Mouse (Mus musculus) limb, embryonic 14.5 days (tissue): ENCODE data around the gene 2010003K11Rik. TPM values are rescaled to one million over a fixed set of nuclear protein-coding genes. Genes with fewer than 3 reads are reported as not detected.

Experiments used
- ATAC-seq: fragments of 200-750 bp; cut with Nextera tagmentation; 2 replicates; pipeline ENCODE4 v1.8.0; 2017; ENCODE audit warnings: low read depth, moderate number of reproducible peaks, moderate TSS enrichment; ENCODE audit not compliant: low FRiP score
- DNase-seq: peaks from one replicate; pipeline ENCODE4 v3.0.0-alpha.2; 2015; ENCODE audit warnings: low spot score
- H3K27ac ChIP-seq: fragments of 300-500 bp; sonication (generic); replicated peaks from 2 replicates; pipeline ENCODE4 v1.5.1; 2014; ENCODE audit warnings: low read depth, mild to moderate bottlenecking, low read length, moderate library complexity, mixed read lengths
- H3K27me3 ChIP-seq: fragments of 300-500 bp; sonication (generic); 2 replicates; pipeline ENCODE4 v1.6.1; 2014; ENCODE audit warnings: low read length, mixed read lengths; ENCODE audit not compliant: control insufficient read depth, insufficient read depth
- H3K36me3 ChIP-seq: fragments of 300-500 bp; sonication (generic); 2 replicates; pipeline ENCODE4 v1.6.1; 2014; ENCODE audit warnings: mild to moderate bottlenecking, low read length, moderate library complexity, mixed read lengths; ENCODE audit not compliant: control insufficient read depth, insufficient read depth
- H3K4me1 ChIP-seq: fragments of 300-500 bp; sonication (generic); 2 replicates; pipeline ENCODE4 v1.6.1; 2014; ENCODE audit warnings: antibody characterized with exemption, low read length, mixed read lengths; ENCODE audit not compliant: control insufficient read depth, insufficient read depth
- H3K4me2 ChIP-seq: fragments of 300-500 bp; sonication (generic); replicated peaks from 2 replicates; pipeline ENCODE4 v1.6.1; 2014; ENCODE audit warnings: low read depth, mild to moderate bottlenecking, low read length, moderate library complexity; ENCODE audit not compliant: severe bottlenecking
- H3K4me3 ChIP-seq: fragments of 300-500 bp; sonication (generic); replicated peaks from 2 replicates; pipeline ENCODE4 v1.5.1; 2014; ENCODE audit warnings: low read length
- H3K9ac ChIP-seq: fragments of 300-500 bp; sonication (generic); 2 replicates; pipeline ENCODE4 v1.6.1; 2014; ENCODE audit warnings: mild to moderate bottlenecking, low read depth, low read length, moderate library complexity; ENCODE audit not compliant: severe bottlenecking
- H3K9me3 ChIP-seq: fragments of 300-500 bp; sonication (generic); 2 replicates; pipeline ENCODE4 v1.6.1; 2016; ENCODE audit warnings: low read length; ENCODE audit not compliant: control insufficient read depth
- POLR2A ChIP-seq: fragments of 200-500 bp; IDR thresholded peaks from 2 replicates; pipeline ENCODE4 v1.8.0; 2012; ENCODE audit warnings: inconsistent platforms, mild to moderate bottlenecking, moderate library complexity, borderline replicate concordance; ENCODE audit not compliant: insufficient read depth, insufficient read length; ENCODE audit errors: extremely low read depth
- WGBS: fragments of 180-500 bp; shearing (Covaris S2); extraction: QIAGEN DNeasy Blood & Tissue Kit; methylation state at CpG from one replicate; pipeline ENCODE4 v1.1.7; 2014; 5-methylcytosine and 5-hydroxymethylcytosine counted together
- polyA plus RNA-seq, 2 experiments: library from polyadenylated mRNA; depleted of rRNA in 1 of 2; stranded (reverse) in 1 of 2; unstranded in 1 of 2; fragments of >200 nt; fragmentation: Nextera tagmentation in 1 of 2; extraction: Ambion mirVana in 1 of 2; gene quantifications; 2 replicates each; pipeline versions ENCODE4 v1.2.1 to v1.2.3; 2012 to 2014

The 2010003K11Rik gene
- polyA plus RNA-seq, 2 experiments = not detected

GRCm38 (mm10) chr19:4540992-4541391 is 42.6 kb upstream of the 2010003K11Rik start:
- no peak for TF ChIP-seq POLR2A
- Histone ChIP-seq H3K4me3 (no peak overlapping the region), H3K36me3 (no peaks in the 10 kb centered on the region), H3K9ac (no peak overlapping the region), H3K4me2 (no peak overlapping the region), H3K9me3 (no peaks in the 10 kb centered on the region), H3K4me1 (no peaks in the 10 kb centered on the region), H3K27me3 (no peaks in the 10 kb centered on the region), H3K27ac (no peak overlapping the region)
- ATAC-seq (no peak), DNase-seq (no peak)
- 79% methylated on average over 3 of the region's 3 CpGs for whole genome bisulfite sequencing

GRCm38 (mm10) chr19:4540263-4540662 is 41.9 kb upstream of the 2010003K11Rik start:
- Histone ChIP-seq H3K9me3 (no peaks in the 10 kb centered on the region), H3K27ac (no peak overlapping the region), H3K27me3 (no peaks in the 10 kb centered on the region), H3K4me1 (no peaks in the 10 kb centered on the region), H3K36me3 (no peaks in the 10 kb centered on the region), H3K4me3 (no peak overlapping the region), H3K4me2 (no peak overlapping the region), H3K9ac (no peak overlapping the region)
- DNase-seq (no peak), ATAC-seq (no peak)
- 84% methylated on average over 6 of the region's 6 CpGs for WGBS
- TF ChIP-seq POLR2A = no peak

GRCm38 (mm10) chr19:4536606-4537005 is 38.2 kb upstream of the 2010003K11Rik start:
- TF ChIP-seq POLR2A = no peak
- no peak overlapping the region for H3K4me3 ChIP-seq
- H3K9me3 ChIP-seq = no peaks in the 10 kb centered on the region
- no peaks in the 10 kb centered on the region for H3K36me3 ChIP-seq
- H3K27ac ChIP-seq = no peak overlapping the region
- DNase-seq = no peak
- no peak overlapping the region for H3K9ac ChIP-seq
- ATAC-seq = no peak
- 68% methylated on average over 3 of the region's 3 CpGs for WGBS
- H3K4me1 ChIP-seq = no peaks in the 10 kb centered on the region
- H3K4me2 ChIP-seq = no peak overlapping the region
- H3K27me3 ChIP-seq = no peaks in the 10 kb centered on the region

- Histone ChIP-seq H3K36me3 (no peaks in the 10 kb centered on the region), H3K4me3 (no peak overlapping the region), H3K9ac (no peak overlapping the region), H3K27ac (no peak overlapping the region), H3K4me1 (no peaks in the 10 kb centered on the region), H3K27me3 (no peaks in the 10 kb centered on the region), H3K4me2 (no peak overlapping the region), H3K9me3 (no peaks in the 10 kb centered on the region)
- no peak for TF ChIP-seq POLR2A
- ATAC-seq = no peak
- no peak for DNase-seq
Observed at GRCm38 (mm10) chr19:4535922-4536321, 37.5 kb upstream of the 2010003K11Rik start.

GRCm38 (mm10) chr19:4534646-4535045 is 36.3 kb upstream of the 2010003K11Rik start:
- DNase-seq (no peak), ATAC-seq (no peak)
- Histone ChIP-seq H3K27me3 (no peaks in the 10 kb centered on the region), H3K36me3 (no peaks in the 10 kb centered on the region), H3K27ac (no peak overlapping the region), H3K4me3 (no peak overlapping the region), H3K4me1 (no peaks in the 10 kb centered on the region), H3K4me2 (no peak overlapping the region), H3K9me3 (no peaks in the 10 kb centered on the region), H3K9ac (no peak overlapping the region)
- no peak for TF ChIP-seq POLR2A
- 77% methylated on average over 2 of the region's 2 CpGs for WGBS

- Histone ChIP-seq H3K4me1 (peaks cover 6% of the 10 kb centered on the region), H3K4me3 (no peak overlapping the region), H3K36me3 (no peaks in the 10 kb centered on the region), H3K4me2 (no peak overlapping the region), H3K9me3 (no peaks in the 10 kb centered on the region), H3K27me3 (no peaks in the 10 kb centered on the region), H3K27ac (no peak overlapping the region), H3K9ac (no peak overlapping the region)
- TF ChIP-seq POLR2A = no peak
- no peak for ATAC-seq
- no peak for DNase-seq
- WGBS = 65% methylated on average over 3 of the region's 3 CpGs
Observed at GRCm38 (mm10) chr19:4521426-4522050, 23.2 kb upstream of the 2010003K11Rik start.
